Mouse (Mus musculus): ENCODE measurements around the gene Kmt2c. TPM values are rescaled to one million over a fixed set of nuclear protein-coding genes. Genes with fewer than 3 reads are reported as not detected.

Kmt2c gene
- polyA plus RNA-seq, 1 experiment from 2014 or later: 13.9 TPM

DNA sequence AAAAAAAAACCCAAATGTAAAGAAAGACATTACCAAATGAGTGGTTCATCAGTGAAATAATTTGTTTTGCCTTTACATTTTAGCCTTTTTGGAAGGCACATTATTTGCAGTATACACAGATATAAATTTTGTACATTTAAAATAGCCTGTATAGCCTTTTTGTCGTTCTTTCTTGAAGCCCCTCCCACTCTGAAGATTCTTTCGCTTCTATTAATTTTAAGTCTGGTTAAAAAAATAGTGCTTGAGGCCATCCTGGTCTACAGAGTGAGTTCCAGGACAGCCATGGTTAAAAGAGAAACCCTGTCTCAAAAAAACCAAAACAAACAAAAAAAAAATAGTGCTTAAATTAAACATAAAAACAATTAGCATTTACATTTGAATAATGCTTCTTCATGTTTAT is 32.0 kb upstream of the Kmt2c start:
- H3K27ac ChIP-seq (replicated peaks): peak overlapping the region; percentile 97
- H3K9me3 ChIP-seq (replicated peaks): no peaks in the 10 kb centered on the region
- H3K4me1 ChIP-seq: peaks cover 8% of the 10 kb centered on the region
- peak overlapping the region; percentile 73 for H3K4me2 ChIP-seq
- ATAC-seq (ENCODE audit: low FRiP score): no peak
- H3K36me3 ChIP-seq: no peaks in the 10 kb centered on the region
- H3K4me3 ChIP-seq (replicated peaks): peak overlapping the region; percentile 77
- no peaks in the 10 kb centered on the region for H3K27me3 ChIP-seq (replicated peaks)
- 18% methylated on average over 2 of the region's 2 CpGs for WGBS
- no peak overlapping the region for H3K9ac ChIP-seq (replicated peaks)

DNA sequence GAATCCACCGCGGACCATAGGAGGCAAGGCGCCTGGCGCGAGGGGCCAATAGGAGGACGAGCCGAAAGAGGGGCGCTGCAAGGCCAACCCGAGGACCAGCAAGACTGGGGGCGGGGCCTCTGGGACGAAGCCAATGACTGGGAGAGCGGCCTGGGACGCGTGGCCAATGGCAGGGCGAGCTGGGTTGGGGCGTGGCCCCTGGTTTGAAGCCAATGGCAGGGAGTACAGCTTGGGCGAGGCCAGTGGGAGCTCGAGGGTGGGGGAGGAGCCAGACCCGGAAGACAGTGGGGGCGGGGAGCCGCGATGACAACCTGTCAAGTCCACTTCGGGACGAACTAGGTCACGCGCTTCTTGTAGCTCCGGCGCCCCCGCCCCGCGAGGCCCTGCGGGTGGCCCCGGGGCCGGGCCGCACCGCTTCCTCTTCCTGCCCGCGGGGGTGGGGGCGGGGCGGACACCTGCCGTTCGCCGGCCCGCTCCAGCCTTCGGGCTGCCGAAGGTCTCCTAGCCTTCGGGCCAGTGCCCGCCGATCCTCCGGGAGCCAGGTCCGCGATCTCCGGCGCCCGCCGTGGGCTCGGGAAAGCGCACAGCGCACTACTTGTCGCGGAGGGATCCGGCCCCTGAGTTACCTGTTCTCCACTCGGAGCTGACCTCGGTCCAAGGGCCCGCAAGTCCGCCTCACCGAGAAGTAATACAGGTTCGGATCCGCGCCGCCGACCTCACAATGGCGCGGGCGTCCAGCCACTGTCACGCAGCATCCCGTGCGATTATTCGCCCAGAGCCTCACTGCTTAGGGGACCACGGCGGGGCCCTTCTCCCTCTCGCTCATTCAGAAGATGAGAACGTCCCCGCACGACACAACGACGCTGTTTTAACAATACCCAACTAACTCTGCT is 31.2 kb upstream of the Kmt2c start:
- Histone ChIP-seq H3K27ac (replicated peaks) (peak overlapping the region; percentile 97), H3K4me1 (peaks cover 8% of the 10 kb centered on the region), H3K27me3 (replicated peaks) (no peaks in the 10 kb centered on the region), H3K4me3 (replicated peaks) (peak overlapping the region; percentile 77), H3K9me3 (replicated peaks) (no peaks in the 10 kb centered on the region), H3K4me2 (peak overlapping the region; percentile 73), H3K9ac (replicated peaks) (peak overlapping the region; percentile 73), H3K36me3 (no peaks in the 10 kb centered on the region)
- WGBS: under 1% methylated on average over 66 of the region's 87 CpGs
- ATAC-seq (ENCODE audit: low FRiP score): peak; percentile 100

DNA sequence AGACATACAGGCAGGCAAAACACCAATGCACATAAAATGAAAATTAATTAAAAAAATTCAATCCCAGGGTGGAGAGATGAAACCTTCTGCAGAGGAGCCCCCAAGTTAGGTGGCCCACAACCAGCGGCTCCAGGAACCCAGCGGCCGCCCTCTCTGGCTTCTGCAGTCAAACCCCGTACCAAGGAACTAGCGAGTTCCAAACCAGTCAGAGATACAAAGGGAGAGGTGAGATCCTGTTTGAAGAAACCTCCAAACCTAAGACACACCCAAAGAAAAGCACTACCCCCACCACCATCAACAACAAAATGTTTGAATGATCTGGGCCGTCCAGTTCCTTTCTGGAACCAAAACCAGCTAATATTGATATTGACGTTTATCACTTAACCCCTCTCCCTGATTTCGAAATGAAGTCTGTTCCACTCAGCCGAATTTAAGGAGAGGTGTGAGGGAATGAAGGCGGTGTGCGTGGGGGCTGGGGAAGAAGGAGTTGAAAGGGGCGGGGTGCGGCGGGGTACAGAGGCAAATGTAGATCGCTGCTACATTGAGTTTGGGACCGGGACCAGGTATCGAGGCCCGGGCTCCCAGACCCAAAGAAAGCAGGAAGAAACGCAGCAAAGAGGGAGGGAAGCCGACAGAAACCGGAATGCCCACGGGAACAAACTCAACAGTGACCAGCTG is 30.4 kb upstream of the Kmt2c start:
- peaks cover 8% of the 10 kb centered on the region for H3K4me1 ChIP-seq
- peak overlapping the region; percentile 73 for H3K4me2 ChIP-seq
- no peaks in the 10 kb centered on the region for H3K9me3 ChIP-seq (replicated peaks)
- peak overlapping the region; percentile 97 for H3K27ac ChIP-seq (replicated peaks)
- peak; percentile 63 for ATAC-seq (ENCODE audit: low FRiP score)
- H3K27me3 ChIP-seq (replicated peaks): no peaks in the 10 kb centered on the region
- peak overlapping the region; percentile 77 for H3K4me3 ChIP-seq (replicated peaks)
- 10% methylated on average over 22 of the region's 22 CpGs for WGBS
- H3K9ac ChIP-seq (replicated peaks): peak overlapping the region; percentile 55
- no peaks in the 10 kb centered on the region for H3K36me3 ChIP-seq

DNA sequence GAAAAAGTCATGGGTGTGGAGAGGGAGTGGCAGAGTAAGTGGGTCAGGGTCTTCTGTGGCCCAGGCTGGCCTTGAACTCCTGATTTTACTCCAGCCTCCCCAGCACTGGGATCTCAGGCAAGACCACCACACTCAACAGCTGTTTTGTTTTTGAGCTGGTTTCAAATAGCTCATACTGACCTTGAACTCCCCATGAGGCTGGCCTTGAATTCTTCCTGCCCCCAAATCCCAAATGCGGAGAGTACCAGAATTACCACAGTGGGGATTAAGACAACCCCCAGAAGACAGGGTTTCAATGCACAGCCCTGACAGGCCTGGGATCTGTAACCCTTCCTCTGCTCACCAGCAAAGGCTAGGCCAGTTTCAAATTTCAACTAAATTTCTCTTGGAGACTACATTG is 29.4 kb upstream of the Kmt2c start:
- H3K4me2 ChIP-seq: no peak overlapping the region
- H3K27me3 ChIP-seq (replicated peaks): no peaks in the 10 kb centered on the region
- 89% methylated on average over 1 of the region's 1 CpGs for WGBS
- no peak for ATAC-seq (ENCODE audit: low FRiP score)
- no peak overlapping the region for H3K4me3 ChIP-seq (replicated peaks)
- H3K9ac ChIP-seq (replicated peaks): no peak overlapping the region
- H3K9me3 ChIP-seq (replicated peaks): no peaks in the 10 kb centered on the region
- no peak overlapping the region for H3K27ac ChIP-seq (replicated peaks)
- H3K4me1 ChIP-seq: peaks cover 8% of the 10 kb centered on the region
- no peaks in the 10 kb centered on the region for H3K36me3 ChIP-seq

DNA sequence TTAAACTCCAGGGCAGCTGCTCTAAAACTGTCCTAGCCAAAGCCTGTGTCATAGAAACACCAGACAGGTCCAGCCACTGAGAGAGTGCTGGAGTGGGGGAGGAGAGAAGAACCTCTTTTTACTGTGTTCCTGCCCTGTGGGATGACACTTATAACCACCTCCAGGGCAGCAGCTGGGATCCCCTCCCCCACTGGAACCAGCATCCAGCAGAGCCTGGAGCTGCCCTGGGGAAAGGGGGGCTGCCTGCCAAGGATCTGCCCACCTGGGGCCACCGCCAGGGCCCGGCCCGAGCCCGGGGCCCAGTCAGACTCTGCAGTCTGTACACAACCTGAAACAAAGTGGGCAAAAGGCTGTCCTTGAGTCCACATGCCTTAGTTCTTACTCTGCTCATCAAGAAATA is 28.3 kb upstream of the Kmt2c start:
- ATAC-seq (ENCODE audit: low FRiP score): no peak
- no peaks in the 10 kb centered on the region for H3K27me3 ChIP-seq (replicated peaks)
- WGBS: 25% methylated on average over 4 of the region's 4 CpGs
- H3K27ac ChIP-seq (replicated peaks): no peak overlapping the region
- H3K4me3 ChIP-seq (replicated peaks): no peak overlapping the region
- H3K9me3 ChIP-seq (replicated peaks): no peaks in the 10 kb centered on the region
- peaks cover 8% of the 10 kb centered on the region for H3K4me1 ChIP-seq
- H3K36me3 ChIP-seq: no peaks in the 10 kb centered on the region
- H3K9ac ChIP-seq (replicated peaks): no peak overlapping the region
- no peak overlapping the region for H3K4me2 ChIP-seq

DNA sequence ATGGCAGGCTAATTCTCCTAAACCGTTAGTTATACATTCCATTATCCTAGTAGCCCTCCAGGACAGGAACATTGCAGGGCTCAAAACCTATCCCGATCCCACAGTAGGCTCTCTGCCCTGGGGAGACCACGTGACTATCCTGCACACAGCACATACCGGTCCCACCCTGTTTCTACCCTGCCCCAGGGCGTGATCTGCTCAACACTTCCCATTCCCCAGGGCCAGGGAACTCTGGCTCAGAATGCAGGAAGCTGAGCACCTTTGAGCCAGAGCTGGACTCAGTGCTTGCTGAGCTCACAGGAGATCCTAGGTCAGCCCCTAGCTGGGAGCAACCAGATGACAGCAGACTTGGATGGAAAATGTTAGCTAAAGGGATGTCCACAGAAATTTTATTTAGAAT is 27.5 kb upstream of the Kmt2c start:
- H3K27me3 ChIP-seq (replicated peaks): no peaks in the 10 kb centered on the region
- WGBS: 50% methylated on average over 5 of the region's 5 CpGs
- no peak for ATAC-seq (ENCODE audit: low FRiP score)
- H3K27ac ChIP-seq (replicated peaks): no peak overlapping the region
- H3K4me2 ChIP-seq: no peak overlapping the region
- peaks cover 8% of the 10 kb centered on the region for H3K4me1 ChIP-seq
- H3K9me3 ChIP-seq (replicated peaks): no peaks in the 10 kb centered on the region
- no peak overlapping the region for H3K4me3 ChIP-seq (replicated peaks)
- H3K36me3 ChIP-seq: no peaks in the 10 kb centered on the region
- no peak overlapping the region for H3K9ac ChIP-seq (replicated peaks)

DNA sequence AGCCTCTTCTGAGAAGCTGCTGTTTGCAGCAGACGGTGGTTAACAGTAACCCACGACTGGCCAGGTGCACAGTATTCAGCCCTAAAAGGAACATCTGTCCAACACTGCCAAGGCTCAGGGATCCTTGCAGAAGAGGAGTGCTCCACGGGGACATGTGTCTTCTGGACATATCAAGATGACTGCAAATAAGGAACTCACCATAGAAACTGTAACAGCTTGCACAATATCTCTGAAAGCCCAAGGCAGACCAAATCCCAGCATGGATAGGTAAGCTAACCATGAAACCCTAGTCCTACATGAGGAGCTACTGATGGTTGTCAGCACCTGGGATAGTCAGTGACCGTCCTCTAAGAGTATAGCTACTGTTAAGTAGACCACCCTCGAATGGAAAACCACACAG is 22.9 kb upstream of the Kmt2c start:
- Histone ChIP-seq H3K27me3 (replicated peaks) (no peaks in the 10 kb centered on the region), H3K4me2 (no peak overlapping the region), H3K9me3 (replicated peaks) (no peaks in the 10 kb centered on the region), H3K4me1 (no peaks in the 10 kb centered on the region), H3K9ac (replicated peaks) (no peak overlapping the region), H3K36me3 (no peaks in the 10 kb centered on the region), H3K27ac (replicated peaks) (no peak overlapping the region), H3K4me3 (replicated peaks) (no peak overlapping the region)
- 92% methylated on average over 5 of the region's 5 CpGs for WGBS
- no peak for ATAC-seq (ENCODE audit: low FRiP score)

DNA sequence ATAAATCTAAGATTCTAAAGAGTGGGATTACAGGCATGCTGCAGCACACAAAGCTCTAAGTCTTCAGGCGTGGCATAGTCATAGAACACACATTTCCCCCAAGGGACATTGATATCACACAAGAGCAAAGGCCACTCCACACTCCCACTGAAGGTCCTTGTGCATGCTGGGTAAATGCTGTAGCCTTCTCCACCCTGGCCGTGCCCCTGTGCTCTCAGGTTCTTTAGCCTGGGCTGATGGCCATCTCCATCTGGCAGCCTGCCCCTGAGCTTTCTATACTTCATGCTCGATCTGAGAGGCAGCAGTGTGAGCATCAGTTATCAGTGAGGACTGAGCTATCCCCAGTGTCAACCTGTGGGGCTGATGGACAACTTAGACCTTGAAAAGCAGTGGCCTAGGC is 21.2 kb upstream of the Kmt2c start:
- H3K9ac ChIP-seq (replicated peaks): no peak overlapping the region
- no peaks in the 10 kb centered on the region for H3K36me3 ChIP-seq
- no peak overlapping the region for H3K4me3 ChIP-seq (replicated peaks)
- ATAC-seq (ENCODE audit: low FRiP score): no peak
- no peaks in the 10 kb centered on the region for H3K9me3 ChIP-seq (replicated peaks)
- no peaks in the 10 kb centered on the region for H3K27me3 ChIP-seq (replicated peaks)
- H3K4me1 ChIP-seq: no peaks in the 10 kb centered on the region
- WGBS: 81% methylated on average over 3 of the region's 3 CpGs
- H3K4me2 ChIP-seq: no peak overlapping the region
- no peak overlapping the region for H3K27ac ChIP-seq (replicated peaks)

DNA sequence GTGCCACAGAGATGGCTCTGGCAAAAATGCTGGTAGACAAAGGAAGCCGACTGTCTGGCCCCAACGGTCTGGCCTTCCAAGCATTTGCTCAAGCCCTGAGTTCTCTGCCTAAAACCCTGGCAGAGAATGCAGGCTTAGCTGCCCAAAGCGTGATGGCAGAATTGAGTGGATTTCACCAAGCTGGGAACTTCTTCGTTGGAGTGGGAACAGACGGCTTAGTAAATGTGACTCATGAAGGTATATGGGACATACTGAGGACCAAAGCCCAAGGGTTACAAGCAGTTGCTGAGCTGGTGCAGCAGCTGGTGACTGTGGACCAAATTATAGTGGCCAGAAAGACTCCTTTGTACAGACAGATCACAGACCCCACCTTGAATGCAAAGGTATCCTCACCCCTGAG is 19.0 kb upstream of the Kmt2c start:
- Histone ChIP-seq H3K4me1 (no peaks in the 10 kb centered on the region), H3K9ac (replicated peaks) (no peak overlapping the region), H3K36me3 (no peaks in the 10 kb centered on the region), H3K4me3 (replicated peaks) (no peak overlapping the region), H3K27me3 (replicated peaks) (no peaks in the 10 kb centered on the region), H3K4me2 (no peak overlapping the region), H3K27ac (replicated peaks) (no peak overlapping the region), H3K9me3 (replicated peaks) (no peaks in the 10 kb centered on the region)
- WGBS: 86% methylated on average over 5 of the region's 5 CpGs
- ATAC-seq (ENCODE audit: low FRiP score): no peak

DNA sequence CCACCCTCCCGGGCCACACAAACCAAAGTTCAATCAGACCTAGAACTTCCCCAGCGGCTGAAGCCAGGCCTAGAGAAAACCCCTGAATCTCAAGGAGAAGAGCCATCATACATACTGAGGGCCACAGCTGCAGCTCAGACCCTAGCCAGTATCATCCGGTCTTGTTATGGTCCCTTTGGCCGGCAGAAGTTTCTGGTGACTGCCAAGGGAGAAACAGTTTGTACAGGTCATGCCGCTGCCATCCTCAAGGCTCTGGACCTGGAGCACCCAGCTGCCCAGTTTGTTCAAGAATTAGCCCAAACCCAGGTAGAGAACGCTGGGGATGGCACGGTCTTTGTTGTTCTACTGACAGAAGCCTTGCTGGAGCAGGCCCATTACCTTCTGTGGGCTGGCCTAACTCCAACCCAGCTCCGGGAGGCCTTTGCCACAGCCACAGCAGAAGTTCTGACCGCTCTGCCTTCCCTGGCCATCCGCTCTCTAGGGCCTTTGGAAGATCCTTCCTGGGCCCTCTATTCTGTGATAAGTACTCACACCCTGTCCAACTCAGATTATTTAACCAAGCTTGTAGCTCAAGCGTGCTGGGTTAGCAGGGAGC is 17.8 kb upstream of the Kmt2c start:
- 95% methylated on average over 11 of the region's 11 CpGs for WGBS
- Histone ChIP-seq H3K4me3 (replicated peaks) (no peak overlapping the region), H3K9ac (replicated peaks) (no peak overlapping the region), H3K36me3 (no peaks in the 10 kb centered on the region), H3K4me2 (no peak overlapping the region), H3K27me3 (replicated peaks) (no peaks in the 10 kb centered on the region), H3K27ac (replicated peaks) (no peak overlapping the region), H3K9me3 (replicated peaks) (no peaks in the 10 kb centered on the region), H3K4me1 (no peaks in the 10 kb centered on the region)
- ATAC-seq (ENCODE audit: low FRiP score): no peak

DNA sequence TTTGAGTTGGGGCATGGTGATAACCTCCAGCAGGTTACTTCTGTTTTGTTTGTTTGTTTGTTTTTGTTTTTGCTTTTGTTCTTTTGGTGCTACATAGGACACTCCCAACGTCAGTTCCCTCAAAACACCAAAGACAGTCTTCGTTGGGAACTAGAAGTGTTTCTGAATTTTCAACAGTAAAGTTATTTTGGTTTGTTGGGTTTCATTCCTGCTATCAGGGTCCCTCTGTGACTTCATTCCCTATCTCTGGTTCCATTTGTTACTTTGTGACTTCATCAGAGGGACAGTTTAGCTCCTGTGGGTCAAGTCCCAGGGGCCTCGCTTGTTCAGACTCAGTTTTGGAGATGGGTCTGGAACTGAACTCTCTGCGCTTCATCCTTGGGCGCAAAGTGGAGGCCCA is 17.2 kb upstream of the Kmt2c start, which contains the start of gene Cct8l1:
Gene Cct8l1, plus strand, starts transcription at position 301 of the 400 bp plus-strand sequence.
- no peaks in the 10 kb centered on the region for H3K27me3 ChIP-seq (replicated peaks)
- no peaks in the 10 kb centered on the region for H3K9me3 ChIP-seq (replicated peaks)
- WGBS: 94% methylated on average over 5 of the region's 5 CpGs
- no peak for ATAC-seq (ENCODE audit: low FRiP score)
- H3K4me2 ChIP-seq: no peak within 1 kb of the TSS
- H3K27ac ChIP-seq (replicated peaks): no peak within 1 kb of the TSS
- no peak within 1 kb of the TSS for H3K9ac ChIP-seq (replicated peaks)
- no peaks in the 10 kb centered on the region for H3K4me1 ChIP-seq
- H3K36me3 ChIP-seq: no peaks in the 10 kb centered on the region
- H3K4me3 ChIP-seq (replicated peaks): no peak within 1 kb of the TSS

DNA sequence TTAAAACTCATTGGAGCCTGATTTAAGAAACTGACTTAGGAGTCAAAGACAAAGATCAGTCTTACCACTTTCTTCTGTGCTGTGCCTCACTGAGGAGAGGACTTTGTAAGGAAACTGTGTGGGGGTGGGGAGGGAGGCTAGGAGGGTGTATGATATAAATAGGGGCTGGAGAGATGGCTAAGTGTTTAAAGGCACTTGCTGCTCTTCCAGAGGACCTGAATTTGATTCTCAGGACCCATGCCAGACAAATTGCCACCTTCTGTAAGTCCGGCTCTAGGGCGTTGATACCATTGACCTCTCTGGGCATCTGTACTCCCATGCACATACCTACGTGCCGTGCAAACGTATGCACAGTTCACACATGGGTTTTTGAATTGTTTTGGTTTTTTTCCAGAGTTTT is 7.5 kb upstream of the Kmt2c start:
- ATAC-seq (ENCODE audit: low FRiP score): no peak
- Histone ChIP-seq H3K27me3 (replicated peaks) (no peaks in the 10 kb centered on the region), H3K27ac (replicated peaks) (no peak overlapping the region), H3K36me3 (no peaks in the 10 kb centered on the region), H3K9ac (replicated peaks) (no peak overlapping the region), H3K4me1 (no peaks in the 10 kb centered on the region), H3K4me3 (replicated peaks) (no peak overlapping the region), H3K4me2 (no peak overlapping the region), H3K9me3 (replicated peaks) (no peaks in the 10 kb centered on the region)
- WGBS: 92% methylated on average over 5 of the region's 5 CpGs
